Mouse (Mus musculus) olfactory bulb, adult 2 months (tissue): ENCODE data around the gene Bace1. TPM values are rescaled to one million over a fixed set of nuclear protein-coding genes. Genes with fewer than 3 reads are reported as not detected.

ENCODE experiments used
- H3K27ac ChIP-seq: fragments of 200-500 bp; 2 replicates; pipeline ENCODE4 v1.5.1; 2012; ENCODE audit warnings: low read depth, low read length; ENCODE audit not compliant: insufficient read depth
- H3K4me1 ChIP-seq: fragments of 200-500 bp; 2 replicates; pipeline ENCODE4 v1.6.1; 2012; ENCODE audit warnings: low read length; ENCODE audit not compliant: control insufficient read depth, insufficient read depth
- H3K4me3 ChIP-seq: fragments of 200-500 bp; 2 replicates; pipeline ENCODE4 v1.5.1; 2012; ENCODE audit warnings: mild to moderate bottlenecking, low read depth, low read length, moderate library complexity; ENCODE audit not compliant: insufficient read depth
- CTCF ChIP-seq: fragments of 200-500 bp; IDR thresholded peaks from 2 replicates; pipeline ENCODE4 v1.5.1; 2012; ENCODE audit warnings: low read depth, mild to moderate bottlenecking, low read length, moderate library complexity; ENCODE audit not compliant: insufficient read depth
- POLR2A ChIP-seq: fragments of 200-500 bp; IDR thresholded peaks from 2 replicates; pipeline ENCODE4 v1.6.1; 2012; ENCODE audit warnings: mild to moderate bottlenecking, low read depth, low read length, moderate library complexity; ENCODE audit not compliant: insufficient read depth
- WGBS: fragments of 180-500 bp; shearing (Covaris S2); methylation state at CpG from one replicate; pipeline ENCODE4 v1.1.7; 2018; 5-methylcytosine and 5-hydroxymethylcytosine counted together
- polyA plus RNA-seq: library from polyadenylated mRNA; stranded (reverse); fragments of >200 nt; gene quantifications from 2 replicates; pipeline ENCODE4 v1.2.4, GENCODE M21; 2012; ENCODE audit warnings: low replicate concordance; ENCODE audit not compliant: missing spikeins, insufficient read depth, insufficient read length

The Bace1 gene
- polyA plus RNA-seq, 1 experiment, result not detected

- peak within 1 kb of the TSS; percentile 67 for H3K4me3 ChIP-seq
- H3K27ac ChIP-seq, result no peak within 1 kb of the TSS
- WGBS, result under 1% methylated on average over 31 of the region's 31 CpGs
- TF ChIP-seq CTCF, result no peak
- 0 out of 2 replicates have a peak, but pooled peaks have one; percentile 34 for TF ChIP-seq POLR2A
- H3K4me1 ChIP-seq, result peaks cover 3% of the 10 kb centered on the region; the same call in 1 of the 2 replicates
Observed at GRCm38 (mm10) chr9:45828291-45828963, 10.0 kb upstream of the Bace1 start, which contains the start of gene Cep164. Gene Cep164, minus strand, starts transcription at chr9:45828691.

- TF ChIP-seq CTCF (0 out of 2 replicates have a peak, but pooled peaks have one; percentile 24), POLR2A (no peak)
- no peak overlapping the region for H3K4me3 ChIP-seq
- no peak overlapping the region for H3K27ac ChIP-seq
- H3K4me1 ChIP-seq, result peaks cover 3% of the 10 kb centered on the region; the same call in 1 of the 2 replicates
- WGBS, result 27% methylated on average over 10 of the region's 10 CpGs
Observed at GRCm38 (mm10) chr9:45829107-45829506, 9.3 kb upstream of the Bace1 start.

GRCm38 (mm10) chr9:45832898-45833297 is 5.5 kb upstream of the Bace1 start:
- WGBS, result 85% methylated on average over 2 of the region's 2 CpGs
- TF ChIP-seq POLR2A, result no peak
- TF ChIP-seq CTCF, result no peak
- Histone ChIP-seq H3K27ac (no peak overlapping the region), H3K4me1 (no peaks in the 10 kb centered on the region), H3K4me3 (no peak overlapping the region)

GRCm38 (mm10) chr9:45833461-45833860 is 4.9 kb upstream of the Bace1 start:
- no peak overlapping the region for H3K4me3 ChIP-seq
- H3K27ac ChIP-seq, result no peak overlapping the region
- 94% methylated on average over 2 of the region's 2 CpGs for WGBS
- TF ChIP-seq POLR2A (no peak), CTCF (no peak)
- no peaks in the 10 kb centered on the region for H3K4me1 ChIP-seq

GRCm38 (mm10) chr9:45838069-45838433 is 329 bp upstream of the Bace1 start:
- WGBS, result 5% methylated on average over 4 of the region's 4 CpGs
- TF ChIP-seq POLR2A (no peak), CTCF (no peak)
- peaks cover 18% of the 10 kb centered on the region for H3K4me1 ChIP-seq
- H3K4me3 ChIP-seq, result no peak overlapping the region
- H3K27ac ChIP-seq, result no peak overlapping the region

- Histone ChIP-seq H3K4me1 (peaks cover 22% of the 10 kb centered on the region), H3K4me3 (peak overlapping the region; percentile 89), H3K27ac (peak overlapping the region; percentile 14)
- 5% methylated on average over 17 of the region's 17 CpGs for WGBS
- no peak for TF ChIP-seq CTCF
- no peak for TF ChIP-seq POLR2A
Observed at GRCm38 (mm10) chr9:45839139-45839981, 980 bp downstream of the Bace1 start.

GRCm38 (mm10) chr9:45839982-45840300 is 1.6 kb downstream of the Bace1 start:
- WGBS, result 43% methylated on average over 7 of the region's 7 CpGs
- TF ChIP-seq POLR2A, result no peak
- TF ChIP-seq CTCF, result no peak
- peaks cover 22% of the 10 kb centered on the region for H3K4me1 ChIP-seq
- H3K27ac ChIP-seq, result no peak overlapping the region
- peak overlapping the region; percentile 89 for H3K4me3 ChIP-seq

- Histone ChIP-seq H3K4me3 (peak overlapping the region; percentile 89), H3K27ac (no peak overlapping the region), H3K4me1 (peaks cover 25% of the 10 kb centered on the region)
- TF ChIP-seq CTCF (no peak), POLR2A (no peak)
- WGBS, result 46% methylated on average over 5 of the region's 5 CpGs
Observed at GRCm38 (mm10) chr9:45840331-45840730, 2.0 kb downstream of the Bace1 start.

GRCm38 (mm10) chr9:45841458-45841857 is 3.1 kb downstream of the Bace1 start:
- 48% methylated on average over 6 of the region's 6 CpGs for WGBS
- 0 out of 2 replicates have a peak overlapping the region, but pooled peaks have one; percentile 6 for H3K4me3 ChIP-seq
- no peak overlapping the region for H3K27ac ChIP-seq
- TF ChIP-seq POLR2A (no peak), CTCF (no peak)
- H3K4me1 ChIP-seq, result peaks cover 29% of the 10 kb centered on the region
